Mouse (Mus musculus) induced T-regulatory cell, adult 2 months (primary cell): Measurements from ENCODE around the gene Slc12a1.

Experiments used
- DNase-seq: peaks from one replicate; pipeline ENCODE4 v3.0.0-alpha.2; 2012; ENCODE audit warnings: low read depth

Gene Slc12a1

DNA sequence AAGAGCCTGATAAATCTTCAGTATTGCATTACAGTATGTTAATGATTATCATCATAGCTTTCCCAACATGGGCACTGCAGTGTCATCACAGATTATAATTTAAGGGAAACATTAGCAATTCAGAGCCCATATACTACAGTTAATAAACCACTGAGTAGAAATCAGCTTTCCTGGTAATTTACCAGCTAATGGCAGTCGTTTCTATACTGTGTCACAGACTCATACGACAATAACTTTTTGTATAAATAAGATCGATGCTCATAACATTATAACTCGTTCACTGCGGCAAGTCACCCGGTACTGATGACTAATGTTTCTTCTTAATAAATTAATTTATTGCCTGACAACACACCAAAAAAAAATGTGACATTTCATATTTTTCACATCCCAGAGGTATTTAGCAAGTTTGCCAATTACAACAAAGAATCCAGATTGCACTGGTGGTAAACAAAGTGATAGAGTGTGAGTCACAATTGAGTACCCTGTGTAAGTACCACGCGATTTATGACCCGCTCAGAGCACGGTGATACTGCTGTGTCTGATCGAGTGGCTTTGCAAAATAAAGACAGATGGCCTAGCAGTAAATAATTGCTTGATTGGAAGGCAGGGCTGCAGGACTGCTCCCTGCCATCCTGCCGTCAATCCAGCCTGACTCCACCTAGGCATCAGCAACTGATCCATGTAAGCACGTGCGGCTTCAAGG is 56.7 kb downstream of the Slc12a1 start:
- no peak for DNase-seq

DNA sequence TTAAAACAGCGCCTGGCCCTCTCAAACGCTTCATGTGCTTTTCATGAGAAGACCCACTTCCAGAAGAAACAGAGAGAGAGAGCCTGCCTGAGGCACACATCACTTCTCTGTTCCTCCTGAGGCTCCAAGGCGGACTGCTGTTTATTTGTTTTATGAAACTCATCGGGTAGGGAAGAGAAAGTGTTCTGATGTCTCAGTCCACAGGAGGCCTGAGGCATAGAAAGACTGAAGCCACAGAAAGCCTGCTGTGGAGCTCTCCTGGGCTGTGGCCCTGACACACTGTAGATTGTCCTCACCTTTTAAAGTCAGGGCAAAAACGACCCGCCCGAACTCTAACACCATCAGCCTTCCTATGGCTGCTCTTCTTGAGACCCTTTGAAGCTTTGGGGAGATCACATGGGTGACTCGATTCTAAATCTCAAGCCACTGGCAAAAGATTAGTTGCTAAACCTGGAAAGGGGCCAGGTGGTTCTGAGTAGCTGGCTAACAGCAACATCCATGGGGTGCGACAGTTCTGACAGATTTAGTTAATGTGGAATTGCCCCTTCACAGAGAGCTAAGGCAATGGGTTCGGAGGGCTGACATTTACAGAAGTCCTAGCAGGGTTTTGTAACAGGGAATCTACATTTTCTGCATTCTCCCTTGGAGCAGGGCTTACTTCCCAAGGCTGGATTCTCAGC is 59.7 kb downstream of the Slc12a1 start:
- DNase-seq = no peak

GRCm38 (mm10) chr2:125214592-125214991 is 62.3 kb downstream of the Slc12a1 start:
- peak; percentile 75 for DNase-seq

DNA sequence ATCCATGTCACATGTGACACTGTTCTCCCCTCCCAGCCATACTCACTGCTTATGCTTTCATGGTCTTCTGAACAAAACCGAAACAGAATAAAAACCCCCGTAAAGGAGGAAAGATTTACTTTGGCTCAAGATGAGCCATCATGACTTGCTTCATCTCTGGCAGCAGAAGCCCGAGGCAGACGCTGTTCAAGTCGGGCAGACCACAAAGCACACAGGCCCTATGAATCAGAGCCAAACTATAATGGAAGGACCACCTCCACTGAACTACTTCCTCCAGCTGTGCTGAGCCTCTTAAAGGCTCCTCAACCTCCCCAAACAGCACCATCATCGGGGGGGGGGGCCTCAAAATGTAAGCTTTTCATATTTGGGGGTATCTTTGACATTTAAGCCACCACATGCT is 65.0 kb downstream of the Slc12a1 start:
- no peak for DNase-seq

DNA sequence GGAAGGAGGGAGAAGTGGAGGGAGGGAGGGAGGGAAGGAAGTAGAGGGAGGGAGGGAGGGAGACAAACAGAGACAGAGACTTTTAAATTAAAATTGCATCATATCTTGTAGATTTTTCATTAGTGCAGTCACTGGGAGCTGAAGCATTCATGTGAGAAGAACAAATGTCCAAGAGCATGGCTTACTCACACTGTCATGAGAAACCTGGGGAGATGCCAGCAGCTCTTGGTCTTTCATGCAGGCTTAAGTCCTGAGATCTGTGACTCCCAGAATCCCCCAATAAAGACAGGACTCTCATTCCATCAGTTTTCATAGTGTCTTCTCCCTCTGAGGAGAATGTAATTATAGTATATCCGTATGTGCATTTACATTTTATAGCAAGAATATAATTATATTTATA is 66.3 kb downstream of the Slc12a1 start:
- no peak for DNase-seq

DNA sequence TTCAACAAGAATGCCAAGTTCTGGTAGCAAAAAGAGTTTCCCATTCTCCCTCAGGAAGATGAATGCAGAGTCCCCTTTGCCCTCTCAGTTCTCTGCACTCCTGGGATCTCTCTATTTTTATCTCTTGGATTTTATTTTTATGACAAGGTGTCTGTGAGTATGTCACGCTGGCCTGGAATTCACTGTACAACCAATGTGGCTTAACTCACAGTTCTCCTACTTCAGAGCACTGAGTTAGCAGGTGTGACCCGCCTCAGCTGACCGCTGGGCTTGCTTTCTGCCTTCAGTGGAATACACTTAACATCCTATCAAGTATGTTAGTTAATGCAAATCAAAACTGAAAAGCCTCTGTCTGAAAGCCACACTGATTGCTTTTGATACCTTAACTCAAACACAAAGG is 67.0 kb downstream of the Slc12a1 start:
- DNase-seq = no peak

DNA sequence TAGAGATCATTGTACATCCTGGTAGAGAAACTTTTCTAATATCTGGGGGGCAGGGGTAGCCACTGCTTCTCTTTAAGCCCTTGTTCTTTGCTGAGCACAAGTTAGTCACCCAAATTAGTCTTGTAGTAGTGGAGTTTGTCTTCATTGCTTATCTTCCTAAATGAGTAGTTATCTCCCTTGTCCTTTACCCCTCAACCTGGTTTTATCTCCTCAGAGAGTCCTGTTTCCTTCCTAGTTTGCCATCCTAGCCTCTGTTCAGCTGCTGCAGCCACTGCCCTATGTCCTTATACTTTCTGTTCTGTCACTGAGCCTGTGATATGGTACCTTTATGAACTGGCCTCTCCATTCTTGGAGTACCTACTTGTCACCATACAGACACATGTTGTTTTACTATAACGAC is 69.4 kb downstream of the Slc12a1 start:
- DNase-seq = no peak

- DNase-seq = no peak
These were observed 76.4 kb downstream of the Slc12a1 start for GRCm38 (mm10) chr2:125228472-125229409.

- no peak for DNase-seq
These were observed 79.9 kb downstream of the Slc12a1 start for GRCm38 (mm10) chr2:125232183-125232582.

- no peak for DNase-seq
These were observed 81.2 kb downstream of the Slc12a1 start for GRCm38 (mm10) chr2:125233537-125233936.

DNA sequence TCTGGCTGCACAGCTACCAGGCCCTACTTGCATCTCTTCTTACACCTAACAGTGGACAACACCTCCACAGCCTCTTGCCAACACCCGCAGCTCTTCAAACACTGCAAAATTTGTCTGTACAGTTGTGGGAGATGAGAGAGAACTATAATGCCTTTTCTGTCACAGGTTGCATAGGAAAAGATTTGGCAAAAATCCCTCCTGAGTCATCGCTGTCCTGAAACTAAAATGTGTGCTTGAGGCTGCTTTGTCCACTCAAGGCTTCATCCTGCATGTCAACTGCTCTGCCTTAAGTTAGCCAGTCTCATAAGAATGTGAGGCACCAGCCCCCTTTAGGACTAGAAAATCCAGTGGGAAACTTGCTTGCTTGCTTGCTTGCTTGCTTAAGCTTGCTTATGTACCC is 81.7 kb downstream of the Slc12a1 start:
- DNase-seq = no peak

GRCm38 (mm10) chr2:125245545-125246285 is 93.4 kb downstream of the Slc12a1 start:
- peak; percentile 19 for DNase-seq

- peak; percentile 47 for DNase-seq
These were observed 94.4 kb downstream of the Slc12a1 start for GRCm38 (mm10) chr2:125246669-125247068.

DNA sequence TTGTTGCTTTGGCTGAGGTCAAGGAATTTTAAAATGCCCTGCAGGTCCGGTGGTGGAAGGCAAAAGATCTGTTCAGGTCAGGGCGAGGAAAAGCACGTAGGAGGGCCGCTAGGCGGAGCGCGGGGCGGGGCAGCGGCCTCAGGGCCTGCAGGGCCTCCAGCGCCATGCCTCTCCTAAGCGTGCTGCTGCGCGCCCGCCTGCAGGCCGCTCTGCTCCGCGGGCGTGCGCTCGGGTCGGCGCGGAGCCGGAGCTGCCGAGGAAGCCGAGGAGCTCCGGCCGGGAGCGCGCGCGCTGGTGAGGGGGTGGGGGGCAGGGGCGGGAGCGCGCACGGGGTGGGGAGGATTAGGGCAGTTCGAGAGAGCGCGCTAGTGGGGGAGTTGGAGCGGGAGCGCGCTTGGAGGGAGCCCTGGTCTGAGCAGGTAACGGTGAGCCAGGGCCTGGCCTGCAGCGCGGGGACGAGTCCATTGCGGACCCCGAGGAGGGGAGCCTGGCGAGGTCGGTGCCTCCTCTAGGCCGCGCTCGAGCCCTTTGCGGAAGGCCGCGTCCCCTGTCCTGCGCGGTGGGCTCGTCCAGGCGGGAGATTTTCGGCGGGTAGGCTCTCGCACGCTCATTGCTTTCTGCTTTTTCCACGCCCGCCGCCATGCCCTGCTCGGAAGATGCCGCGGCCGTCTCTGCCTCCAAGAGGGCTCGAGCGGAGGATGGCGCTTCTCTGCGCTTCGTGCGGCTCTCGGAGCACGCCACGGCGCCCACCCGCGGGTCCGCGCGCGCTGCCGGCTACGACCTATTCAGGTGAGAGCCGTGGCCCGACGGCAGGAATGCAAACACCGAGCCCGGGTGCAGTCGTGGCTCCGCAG is 95.0 kb downstream of the Slc12a1 start, which contains the start of gene Dut:
Dut (plus strand) TSS at position 83 of the 854 bp plus-strand sequence.
- DNase-seq = peak; percentile 95

- DNase-seq = no peak
These were observed 95.6 kb downstream of the Slc12a1 start for GRCm38 (mm10) chr2:125247962-125248235.

- no peak for DNase-seq
These were observed 96.0 kb downstream of the Slc12a1 start for GRCm38 (mm10) chr2:125248256-125248655.

DNA sequence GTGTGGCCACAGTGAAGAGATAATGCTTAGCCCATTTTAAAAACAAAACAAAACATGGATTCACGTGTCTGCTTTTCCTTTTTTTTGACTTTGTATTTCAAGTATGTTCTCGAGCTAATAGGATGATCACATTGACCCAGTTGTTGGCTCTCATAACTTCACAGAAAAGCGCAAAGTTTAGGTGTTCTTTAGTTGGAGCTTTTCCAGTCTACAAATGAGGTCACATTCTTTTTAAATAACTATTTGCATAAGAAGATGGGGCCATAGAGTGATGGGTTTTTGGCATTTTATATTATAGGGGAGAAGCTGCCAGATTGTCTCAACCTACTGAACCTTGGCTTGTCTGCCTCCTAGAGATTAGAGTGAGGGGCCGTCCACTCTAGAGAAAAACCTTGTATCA is 97.0 kb downstream of the Slc12a1 start:
- peak; percentile 24 for DNase-seq

DNA sequence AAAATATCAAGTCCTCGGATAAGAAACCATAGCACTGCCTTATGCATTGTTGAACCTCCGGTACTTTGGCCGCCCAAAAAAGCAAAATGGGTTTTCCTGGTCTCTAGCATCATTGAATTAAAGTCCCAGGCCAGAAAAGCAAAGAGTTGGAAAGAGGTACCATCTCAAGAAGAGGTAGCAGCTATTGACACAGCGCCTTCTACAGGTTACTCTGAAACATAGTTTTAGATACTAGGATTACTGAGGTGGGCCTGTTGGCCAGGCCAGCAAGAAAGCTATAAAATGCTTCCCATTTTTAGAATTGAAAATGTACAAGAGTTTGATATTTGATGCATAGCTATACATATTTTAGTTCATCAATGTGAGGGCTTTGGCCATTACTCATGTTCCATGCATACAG is 97.6 kb downstream of the Slc12a1 start:
- peak; percentile 61 for DNase-seq

GRCm38 (mm10) chr2:125251781-125252180 is 99.5 kb downstream of the Slc12a1 start:
- peak; percentile 68 for DNase-seq

- DNase-seq = peak; percentile 80
These were observed 100.0 kb downstream of the Slc12a1 start for GRCm38 (mm10) chr2:125252275-125252674.

DNA sequence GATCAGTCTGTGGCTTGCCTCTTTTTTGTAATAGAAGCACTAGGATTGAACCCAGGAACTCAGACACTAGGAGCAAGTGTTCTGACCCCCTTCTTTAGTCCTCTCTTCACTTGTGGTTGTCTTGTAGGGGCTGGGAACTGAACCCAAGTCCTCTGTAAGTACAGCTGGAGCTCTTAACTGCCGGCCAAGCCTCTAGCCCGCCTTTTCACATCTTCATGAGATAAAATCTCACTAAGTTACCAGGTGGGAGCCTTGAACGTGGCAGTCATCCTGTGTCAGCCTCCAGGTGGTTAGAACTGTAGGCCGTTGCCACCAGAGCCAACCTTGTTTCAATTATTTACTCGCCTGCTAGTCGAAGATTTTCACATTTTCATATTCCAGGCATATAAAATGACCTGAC is 101.4 kb downstream of the Slc12a1 start:
- no peak for DNase-seq
